Mouse (Mus musculus): Measurements from ENCODE around the gene Gm12258.

DNA sequence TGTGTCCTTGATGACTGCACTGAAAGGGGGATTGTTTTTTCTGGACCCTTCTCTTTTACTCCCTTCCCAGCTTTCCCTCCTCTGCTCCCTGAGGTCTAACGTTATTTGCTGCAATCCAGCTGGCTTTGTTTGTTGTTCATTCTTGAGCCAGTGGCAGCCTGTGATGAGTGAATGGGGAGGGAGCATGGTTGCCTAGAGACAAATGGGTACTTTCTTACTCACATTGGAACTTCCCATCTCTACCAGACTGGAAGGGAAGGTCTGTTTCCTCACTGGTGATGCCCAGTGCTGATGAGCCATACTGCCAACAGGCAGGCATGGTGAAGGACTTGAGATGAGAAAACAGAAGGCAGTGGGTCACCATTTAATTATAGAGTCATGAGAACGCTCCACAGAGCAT, 2.8 kb downstream of the Gm12258 start:
- no peak for TF ChIP-seq CTCF (IDR thresholded peaks at IDR 0.05; ENCODE audit: low read depth)
- TF ChIP-seq EP300 (IDR thresholded peaks at IDR 0.05; ENCODE audit: low read depth) = no peak
